Mouse (Mus musculus) hindbrain, embryonic 12.5 days (tissue): ENCODE measurements around the gene Gm21693. TPM values are rescaled to one million over a fixed set of nuclear protein-coding genes. Genes with fewer than 3 reads are reported as not detected.
"Not testable (repeated sequence)": the region's sequence is repeated elsewhere in the genome, so short reads cannot be mapped to it uniquely, and the experiment has no call there.

Experiments used
- ATAC-seq: fragments of 200-750 bp; cut with Nextera tagmentation; 2 replicates; pipeline ENCODE4 v1.8.0; 2017; ENCODE audit warnings: moderate TSS enrichment; ENCODE audit not compliant: low FRiP score
- H3K27ac ChIP-seq: fragments of 300-500 bp; sonication (generic); 2 replicates; pipeline ENCODE4 v1.5.1; 2016; ENCODE audit warnings: mild to moderate bottlenecking
- H3K27me3 ChIP-seq: fragments of 300-500 bp; sonication (generic); 2 replicates; pipeline ENCODE4 v1.6.1; 2016; ENCODE audit warnings: mild to moderate bottlenecking
- H3K36me3 ChIP-seq: fragments of 300-500 bp; sonication (generic); 2 replicates; pipeline ENCODE4 v1.6.1; 2016; ENCODE audit warnings: mild to moderate bottlenecking
- H3K4me1 ChIP-seq: fragments of 300-500 bp; sonication (generic); 2 replicates; pipeline ENCODE4 v1.6.1; 2016
- H3K4me2 ChIP-seq: fragments of 300-500 bp; sonication (generic); replicated peaks from 2 replicates; pipeline ENCODE4 v1.6.1; 2016; ENCODE audit warnings: mild to moderate bottlenecking
- H3K4me3 ChIP-seq: fragments of 300-500 bp; sonication (generic); 2 replicates; pipeline ENCODE4 v1.5.1; 2016; ENCODE audit warnings: mild to moderate bottlenecking
- H3K9ac ChIP-seq: fragments of 300-500 bp; sonication (generic); 2 replicates; pipeline ENCODE4 v1.6.1; 2016; ENCODE audit warnings: mild to moderate bottlenecking, moderate library complexity
- H3K9me3 ChIP-seq: fragments of 300-500 bp; sonication (generic); replicated peaks from 2 replicates; pipeline ENCODE4 v1.6.1; 2016; ENCODE audit warnings: mild to moderate bottlenecking
- WGBS: fragments of 180-500 bp; shearing (Covaris S2); methylation state at CpG from one replicate; pipeline ENCODE4 v1.1.7; 2016; 5-methylcytosine and 5-hydroxymethylcytosine counted together
- polyA plus RNA-seq: library from polyadenylated mRNA; unstranded; fragments of >200 nt; fragmentation: Nextera tagmentation; extraction: Ambion mirVana; gene quantifications from 2 replicates; pipeline ENCODE4 v1.2.1, GENCODE M21; 2016

Gene Gm21693
- polyA plus RNA-seq = not detected in 2 replicates

DNA sequence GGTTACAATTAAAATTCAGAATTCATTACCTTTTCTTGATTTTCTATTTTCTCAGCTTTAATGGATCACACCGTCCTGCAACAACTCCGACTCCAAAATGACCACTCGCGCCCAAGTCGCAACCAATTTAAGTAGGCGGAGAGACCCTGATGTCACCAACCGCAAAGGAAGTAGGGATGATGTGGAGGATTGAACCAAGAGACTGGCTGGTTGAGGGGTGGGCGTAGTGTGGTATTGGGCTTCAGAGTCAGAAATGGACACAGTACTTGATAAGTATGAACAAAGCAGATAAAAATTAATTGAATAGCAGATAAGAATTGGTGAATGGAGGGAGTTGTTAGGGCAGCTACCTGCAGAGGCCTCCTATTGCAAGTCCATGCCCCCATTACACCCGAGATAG is at the start of gene Gm21693:
Gm21693 (minus strand) TSS at position 101 of the 400 bp plus-strand sequence.
- H3K4me1 ChIP-seq, H3K27ac ChIP-seq, H3K4me3 ChIP-seq, H3K4me2 ChIP-seq, ATAC-seq, H3K9me3 ChIP-seq, H3K9ac ChIP-seq, H3K36me3 ChIP-seq, H3K27me3 ChIP-seq: not testable (repeated sequence)
- no CpG with 5 or more reads among the region's 9 CpGs for WGBS

DNA sequence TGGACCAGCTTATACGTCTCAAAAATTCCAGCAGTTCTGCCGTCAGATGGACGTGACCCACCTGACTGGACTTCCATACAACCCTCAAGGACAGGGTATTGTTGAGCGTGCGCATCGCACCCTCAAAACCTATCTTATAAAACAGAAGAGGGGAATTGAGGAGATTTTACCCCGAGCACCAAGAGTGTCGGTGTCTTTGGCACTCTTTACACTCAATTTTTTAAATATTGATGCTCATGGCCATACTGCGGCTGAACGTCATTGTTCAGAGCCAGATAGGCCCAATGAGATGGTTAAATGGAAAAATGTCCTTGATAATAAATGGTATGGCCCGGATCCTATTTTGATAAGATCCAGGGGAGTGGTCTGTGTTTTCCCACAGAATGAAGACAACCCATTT is 4.5 kb downstream of the Gm21693 start:
- H3K36me3 ChIP-seq, H3K9me3 ChIP-seq, H3K4me3 ChIP-seq, H3K9ac ChIP-seq, H3K4me2 ChIP-seq, H3K27me3 ChIP-seq, H3K27ac ChIP-seq, H3K4me1 ChIP-seq, ATAC-seq: not testable (repeated sequence)
- WGBS = no CpG with 5 or more reads among the region's 11 CpGs

DNA sequence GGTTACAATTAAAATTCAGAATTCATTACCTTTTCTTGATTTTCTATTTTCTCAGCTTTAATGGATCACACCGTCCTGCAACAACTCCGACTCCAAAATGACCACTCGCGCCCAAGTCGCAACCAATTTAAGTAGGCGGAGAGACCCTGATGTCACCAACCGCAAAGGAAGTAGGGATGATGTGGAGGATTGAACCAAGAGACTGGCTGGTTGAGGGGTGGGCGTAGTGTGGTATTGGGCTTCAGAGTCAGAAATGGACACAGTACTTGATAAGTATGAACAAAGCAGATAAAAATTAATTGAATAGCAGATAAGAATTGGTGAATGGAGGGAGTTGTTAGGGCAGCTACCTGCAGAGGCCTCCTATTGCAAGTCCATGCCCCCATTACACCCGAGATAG is 38.8 kb downstream of the Gm21693 start, which contains the start of gene Gm21677:
Gm21677 (minus strand) TSS at position 101 of the 400 bp plus-strand sequence.
- not testable (repeated sequence) for H3K27ac ChIP-seq, H3K4me1 ChIP-seq, H3K36me3 ChIP-seq, H3K4me2 ChIP-seq, H3K9me3 ChIP-seq, H3K27me3 ChIP-seq, H3K9ac ChIP-seq, ATAC-seq, H3K4me3 ChIP-seq
- WGBS = no CpG with 5 or more reads among the region's 9 CpGs

Other genes with a start within 250 kb of the Gm21693 start
- gene Gm21677, start 38.9 kb downstream of the Gm21693 start, polyA plus RNA-seq = not detected in 2 replicates
- gene Gm21704, start 64.8 kb upstream of the Gm21693 start, polyA plus RNA-seq = not detected in 2 replicates
- not detected in 2 replicates for gene Gm21708, start 64.8 kb upstream of the Gm21693 start, polyA plus RNA-seq